Mouse (Mus musculus): ENCODE data around the gene Syvn1.

The Syvn1 gene

DNA sequence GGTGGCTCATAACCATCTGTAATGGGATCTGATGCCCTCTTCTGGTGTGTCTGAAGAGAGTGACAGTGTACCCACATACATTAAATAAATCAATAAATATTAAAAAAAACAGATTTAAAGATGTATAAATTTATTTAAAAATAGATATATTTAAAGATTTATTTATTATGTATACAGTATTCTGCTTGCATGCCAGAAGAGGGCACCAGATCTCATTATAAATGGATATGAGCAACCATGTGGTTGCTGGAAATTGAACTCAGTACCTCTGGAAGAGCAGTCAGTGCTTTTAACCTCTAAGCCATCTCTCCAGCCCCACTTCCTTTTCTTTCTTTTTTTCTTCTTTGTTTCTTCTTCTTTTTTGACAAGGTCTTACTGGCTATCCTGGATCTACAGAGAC is 6.4 kb upstream of the Syvn1 start:
- peak; percentile 51 for DNase-seq (ENCODE audit: low read depth, low spot score)

DNA sequence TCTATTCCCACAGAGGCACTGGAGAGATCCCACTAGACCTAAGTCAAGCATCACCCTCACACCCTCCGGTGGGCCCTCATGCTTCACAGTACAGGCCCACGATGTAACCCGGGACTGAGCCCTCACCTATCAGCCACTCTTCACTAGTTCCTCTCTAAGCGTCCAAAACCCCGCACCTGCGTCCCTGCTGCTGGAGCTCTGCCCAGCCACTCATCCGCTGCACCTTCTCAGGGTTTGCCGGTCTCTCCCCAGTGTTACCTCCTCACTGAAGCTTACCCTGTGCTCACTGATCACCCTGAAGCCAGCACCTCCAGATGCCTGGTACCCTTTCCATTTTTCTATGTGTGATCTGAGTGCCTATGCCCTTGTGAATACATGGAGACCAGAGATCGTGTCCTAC is 4.1 kb upstream of the Syvn1 start:
- DNase-seq (ENCODE audit: low read depth, low spot score): no peak

DNA sequence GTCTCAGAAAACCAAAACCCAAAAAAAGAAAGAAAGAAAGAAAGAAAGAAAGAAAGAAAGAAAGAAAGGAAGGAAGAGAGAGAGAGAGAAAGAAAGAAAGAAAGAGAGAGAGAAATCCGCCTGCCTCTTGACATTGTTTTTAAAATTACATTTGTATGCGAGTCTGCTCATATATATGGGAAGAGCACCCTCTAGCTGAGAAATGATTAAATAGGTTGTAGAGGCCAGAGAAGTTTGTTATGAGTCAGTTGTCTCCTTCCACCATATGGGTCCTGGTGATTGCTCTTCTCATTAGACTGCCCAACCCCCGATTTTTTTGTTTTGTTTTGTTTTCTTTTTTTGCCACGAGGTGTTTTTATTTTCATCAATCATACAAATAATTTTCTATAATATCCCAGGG is 2.3 kb upstream of the Syvn1 start:
- DNase-seq (ENCODE audit: low read depth, low spot score): peak; percentile 88

DNA sequence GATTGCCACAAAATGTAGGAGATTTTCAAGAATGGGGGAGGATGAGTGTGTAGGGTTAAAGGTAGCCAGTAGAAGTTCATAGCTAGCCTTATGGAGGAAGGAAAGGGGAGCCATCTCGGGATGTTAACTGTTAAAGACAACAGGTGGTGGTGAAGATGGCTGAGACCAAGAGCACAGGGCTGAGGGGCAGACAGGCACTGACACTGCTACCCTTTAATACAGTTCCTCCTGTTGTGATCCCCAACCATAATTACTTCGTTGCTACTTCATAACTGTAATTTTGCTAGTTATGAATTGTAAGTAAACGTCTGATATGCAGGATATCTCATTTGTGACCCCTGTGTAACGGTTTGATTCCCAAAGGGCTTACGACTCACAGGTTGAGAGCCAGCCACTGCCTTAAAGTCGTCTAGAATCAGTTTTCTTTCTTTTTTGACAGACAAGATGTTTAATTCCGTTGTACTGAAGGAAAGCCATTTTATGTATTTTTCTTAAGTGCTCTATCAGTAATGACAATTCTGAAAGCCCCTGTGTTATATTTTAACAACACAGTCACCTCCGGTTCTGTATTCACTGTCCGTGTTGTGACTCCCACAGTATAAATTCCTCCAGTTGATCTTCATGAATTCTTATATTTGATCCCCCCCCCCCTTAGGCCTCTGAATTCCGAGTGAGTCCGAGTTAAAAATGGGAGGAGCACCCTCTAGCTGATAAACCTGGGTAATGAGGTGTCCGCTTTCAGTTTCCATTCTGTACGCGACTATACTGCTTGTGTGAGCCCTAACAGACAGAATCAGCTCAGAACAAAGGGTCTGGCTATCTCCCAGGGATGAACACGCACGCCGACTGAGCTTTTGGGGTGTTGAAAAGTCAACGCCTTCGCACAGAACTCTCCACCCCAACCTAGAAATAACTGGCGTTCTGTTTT is 746 bp upstream of the Syvn1 start:
- DNase-seq (ENCODE audit: low read depth, low spot score): peak; percentile 49

- DNase-seq (ENCODE audit: low read depth, low spot score): no peak
Observed at GRCm38 (mm10) chr19:6047154-6047898, 950 bp downstream of the Syvn1 start.

- no peak for DNase-seq (ENCODE audit: low read depth, low spot score)
Observed at GRCm38 (mm10) chr19:6047899-6048166, 1.5 kb downstream of the Syvn1 start.

DNA sequence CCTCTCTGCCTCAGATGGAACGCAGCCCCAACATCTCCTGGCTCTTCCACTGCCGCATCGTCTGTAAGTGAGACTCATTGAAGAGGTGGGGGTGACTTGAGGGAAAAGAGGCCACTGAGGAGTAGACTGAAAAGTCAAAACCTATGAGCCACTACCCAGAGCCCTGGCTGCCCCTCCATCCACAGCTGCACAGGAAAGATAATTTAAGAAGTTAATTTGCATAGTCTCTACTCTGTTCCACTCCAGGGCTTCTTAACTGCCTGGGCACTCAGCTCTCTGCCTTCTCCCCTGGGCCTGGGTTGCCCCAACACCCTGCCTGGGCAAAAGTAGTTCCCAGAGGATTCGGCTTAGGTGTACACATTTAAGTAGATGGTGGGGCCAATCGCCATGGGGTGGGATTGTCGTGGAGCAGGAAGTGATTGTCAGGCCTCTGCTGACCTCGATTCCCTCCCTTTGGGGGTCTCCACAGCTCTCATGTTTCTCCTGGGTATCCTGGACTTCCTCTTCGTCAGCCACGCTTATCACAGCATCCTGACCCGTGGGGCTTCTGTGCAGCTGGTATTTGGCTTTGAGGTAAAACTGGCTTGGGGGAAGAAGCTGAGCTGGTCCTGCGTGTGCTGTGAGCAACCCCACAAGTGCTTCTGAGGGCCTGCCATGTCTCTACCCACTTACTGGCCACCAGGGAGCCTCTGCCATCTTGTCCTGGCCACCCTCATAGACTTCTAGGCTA is 2.5 kb downstream of the Syvn1 start:
- no peak for DNase-seq (ENCODE audit: low read depth, low spot score)

GRCm38 (mm10) chr19:6052516-6052915 is 6.1 kb downstream of the Syvn1 start:
- no peak for DNase-seq (ENCODE audit: low read depth, low spot score)

DNA sequence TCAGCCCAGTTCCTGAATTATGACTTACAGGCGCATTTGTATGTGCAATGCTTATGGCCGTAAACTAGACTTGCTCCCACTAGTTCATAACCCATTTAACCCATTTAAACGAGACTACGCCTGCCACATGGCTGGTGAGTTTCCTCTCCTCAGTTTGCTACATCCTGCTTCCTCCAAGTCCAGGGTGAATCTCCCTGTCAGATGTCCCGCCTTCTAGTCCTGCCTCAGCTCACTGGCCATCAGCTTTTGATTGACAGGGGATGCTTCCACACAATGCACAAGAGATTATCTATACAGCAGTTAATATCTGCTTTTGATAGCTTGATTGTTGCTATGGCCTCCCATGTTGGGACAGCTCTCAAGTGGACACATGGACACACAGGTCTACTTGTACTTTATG is 7.9 kb downstream of the Syvn1 start:
- peak; percentile 55 for DNase-seq (ENCODE audit: low read depth, low spot score)

- no peak for DNase-seq (ENCODE audit: low read depth, low spot score)
Observed at GRCm38 (mm10) chr19:6056696-6057095, 10.3 kb downstream of the Syvn1 start.

DNA sequence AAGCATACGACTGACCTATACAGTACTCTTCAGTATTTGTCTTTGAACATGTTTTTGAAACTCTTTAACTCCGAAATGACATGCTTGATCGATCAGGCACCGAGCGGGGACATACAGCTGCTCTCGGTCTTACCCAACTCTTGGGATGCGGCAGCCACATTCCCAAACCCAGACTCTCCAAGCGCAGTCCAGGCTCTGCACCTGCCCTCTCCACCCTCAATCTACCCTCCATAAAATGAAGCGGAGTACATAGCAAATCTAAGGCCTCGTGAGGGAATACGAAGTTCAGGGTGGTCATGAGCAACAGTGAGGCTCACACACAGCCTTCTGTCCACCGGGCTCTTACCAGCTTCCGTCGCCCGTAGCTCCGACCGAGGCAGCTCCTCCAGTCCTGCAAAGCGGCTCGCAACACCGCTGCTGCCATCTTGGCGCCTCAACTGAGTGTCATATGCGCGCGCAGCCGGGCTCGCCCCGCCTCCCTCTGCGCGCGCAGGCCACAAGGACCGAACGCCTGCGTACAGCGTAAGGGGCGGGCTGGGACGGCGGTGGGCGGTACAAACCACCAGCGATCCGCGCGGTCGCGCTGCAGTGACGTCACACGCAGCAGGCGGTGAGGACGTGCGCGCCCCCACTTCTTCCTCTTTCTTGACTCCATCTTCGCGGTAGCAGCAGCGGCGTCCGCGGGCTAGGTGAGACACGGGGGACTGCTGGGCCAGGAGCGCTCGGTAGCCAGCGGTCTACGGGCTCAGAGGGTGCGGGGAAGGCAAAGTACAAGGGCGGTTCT is 11.1 kb downstream of the Syvn1 start, which contains the start of the genes Mrpl49 and Fau:
Gene Mrpl49 (minus strand): TSS at position 473 of the 784 bp plus-strand sequence.
Gene Fau (plus strand): TSS at position 532 of the 784 bp plus-strand sequence.
- DNase-seq (ENCODE audit: low read depth, low spot score): peak; percentile 97

GRCm38 (mm10) chr19:6058513-6058912 is 12.1 kb downstream of the Syvn1 start:
- DNase-seq (ENCODE audit: low read depth, low spot score): peak; percentile 39

- no peak for DNase-seq (ENCODE audit: low read depth, low spot score)
Observed at GRCm38 (mm10) chr19:6058966-6059365, 12.6 kb downstream of the Syvn1 start.

- peak; percentile 99 for DNase-seq (ENCODE audit: low read depth, low spot score)
Observed at GRCm38 (mm10) chr19:6061021-6061533, 14.7 kb downstream of the Syvn1 start, which contains the start of gene Znhit2. TSS of gene Znhit2 (plus strand) at chr19:6061192.

DNA sequence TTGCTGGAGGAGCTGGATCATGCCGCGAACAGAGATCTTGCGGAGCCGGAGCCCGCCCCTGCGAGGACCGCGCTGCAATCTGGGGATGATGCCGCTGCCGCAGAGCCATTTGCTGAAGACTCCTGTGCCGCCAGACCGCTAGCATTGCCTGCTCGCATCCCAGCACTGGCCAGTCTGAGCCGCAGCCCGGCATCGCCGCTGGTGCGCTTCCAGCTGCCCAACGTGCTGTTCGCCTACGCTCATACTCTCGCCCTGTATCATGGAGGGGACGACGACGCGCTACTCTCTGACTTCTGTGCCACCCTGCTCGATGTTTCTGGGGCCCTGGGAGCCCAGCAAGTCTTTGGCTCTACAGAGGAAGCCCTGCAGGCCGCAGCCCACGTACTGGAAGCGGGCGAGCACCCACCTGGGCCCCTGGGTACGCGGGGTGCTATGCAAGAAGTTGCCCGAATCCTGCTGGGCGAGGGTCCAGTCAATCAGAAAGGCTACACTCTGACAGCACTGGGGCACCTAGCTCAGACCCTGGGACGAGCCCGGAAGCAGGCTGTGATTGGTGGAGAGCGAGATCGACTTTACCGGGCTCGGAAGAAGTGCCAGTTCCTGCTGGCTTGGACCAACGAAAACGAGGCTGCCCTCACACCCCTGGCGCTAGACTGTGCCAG is 15.4 kb downstream of the Syvn1 start:
- peak; percentile 75 for DNase-seq (ENCODE audit: low read depth, low spot score)

GRCm38 (mm10) chr19:6062418-6062817 is 16.0 kb downstream of the Syvn1 start:
- no peak for DNase-seq (ENCODE audit: low read depth, low spot score)

DNA sequence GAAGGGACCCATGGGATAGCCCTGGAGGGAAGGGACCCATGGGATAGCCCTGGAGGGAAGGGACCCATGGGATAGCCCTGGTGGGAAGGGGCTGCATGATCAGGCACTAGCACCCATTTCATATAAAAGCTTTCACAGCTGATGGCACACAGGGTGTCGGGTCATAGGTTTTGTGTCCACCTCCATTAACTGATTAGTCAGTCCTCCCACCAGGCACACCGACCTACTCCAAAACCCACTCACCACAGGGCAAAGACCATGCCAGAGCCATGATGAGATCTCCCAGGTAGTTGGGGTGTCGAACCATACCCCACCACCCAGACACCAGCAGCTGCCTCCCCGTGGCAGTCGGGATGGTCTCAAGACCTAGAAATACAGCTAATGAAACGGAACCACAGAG is 16.7 kb downstream of the Syvn1 start:
- no peak for DNase-seq (ENCODE audit: low read depth, low spot score)

- no peak for DNase-seq (ENCODE audit: low read depth, low spot score)
Observed at GRCm38 (mm10) chr19:6066571-6066970, 20.2 kb downstream of the Syvn1 start.

DNA sequence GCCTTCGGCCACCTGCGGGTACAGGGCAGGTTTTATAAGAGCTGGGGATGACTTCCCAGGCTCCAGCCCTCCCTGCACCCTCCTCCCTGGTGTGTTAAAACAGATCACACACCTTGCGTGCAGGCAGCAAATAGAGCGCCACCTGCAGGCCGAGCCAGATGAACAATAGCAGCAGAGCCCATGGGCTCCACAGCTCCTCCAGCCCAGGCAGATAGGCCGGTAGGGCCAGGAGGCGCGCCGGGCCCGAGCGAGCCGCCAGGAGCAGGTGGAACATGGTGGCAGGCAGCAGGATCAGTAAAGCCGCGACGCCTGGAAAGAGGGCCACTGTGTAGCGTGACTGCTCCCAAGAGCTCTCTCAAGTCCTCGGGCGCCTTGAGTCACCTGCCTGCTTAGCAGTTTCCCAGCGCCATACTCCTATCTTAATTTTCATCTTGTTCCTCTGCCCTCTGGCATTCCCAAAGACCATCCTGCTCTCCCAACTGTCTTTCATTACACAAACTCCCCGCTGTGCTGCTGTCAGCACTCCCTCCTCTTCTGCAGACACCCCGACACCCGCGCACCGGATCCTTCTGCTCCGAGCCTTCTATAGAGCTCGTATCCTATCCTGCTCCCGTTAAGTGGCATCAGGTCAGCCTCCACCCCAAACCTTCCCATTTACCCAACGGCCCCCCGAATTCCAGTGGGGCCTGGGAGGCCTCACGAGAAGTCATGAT is 20.8 kb downstream of the Syvn1 start:
- peak; percentile 87 for DNase-seq (ENCODE audit: low read depth, low spot score)

Data from 3T3-L1 (cell line).